Mouse (Mus musculus): Measurements from ENCODE around the gene Shcbp1l.

DNA sequence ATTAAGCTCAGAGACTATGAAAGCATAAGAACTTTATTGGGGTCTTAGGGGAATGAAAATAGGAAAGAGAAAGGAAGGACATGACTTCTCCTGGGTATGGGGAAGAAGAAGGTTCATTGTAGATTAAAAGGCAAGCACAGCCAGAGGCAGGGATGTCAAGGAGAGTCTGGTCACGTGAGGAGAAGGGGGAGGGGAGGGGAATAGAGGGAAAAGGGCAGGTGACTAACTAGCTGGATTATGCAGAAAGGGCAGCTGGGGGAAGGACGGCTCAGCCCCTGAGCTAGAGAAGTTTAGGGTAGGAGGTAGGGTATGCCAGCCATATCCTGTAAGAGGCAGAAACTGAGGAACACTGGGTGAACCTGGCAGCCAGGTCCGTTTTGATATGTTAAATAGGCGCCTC is 68.4 kb downstream of the Shcbp1l start:
- no peak for TF ChIP-seq CTCF (IDR thresholded peaks at IDR 0.05; ENCODE audit: low read depth, low read length)
- no peak for TF ChIP-seq POLR2A (IDR thresholded peaks at IDR 0.05; ENCODE audit: extremely low read depth, insufficient read depth, low read length)

All from liver, adult 2 months (tissue).